ENCODE assay signal across 11 mouse cellular contexts in genomic region chr15:36901350-36901749, GRCm38 (mm10).
DNase-seq lines count a peak whose midpoint lies in the region; ATAC-seq lines count a peak whose summit lies in the region.
"Had no signal": no experiment of that assay in that cellular context is flagged by ENCODE, and none has a peak within 500 bp of the region (broad histone marks: within the 10 kb centered on the region; RNA-seq: fewer than 3 reads in every experiment).

No protein-coding gene starts in this region.

- ATAC-seq in heart, embryonic 11.5 days (replicated peaks; ENCODE audit: insufficient number of reproducible peaks, low FRiP score, low TSS enrichment): no peak
- ATAC-seq in embryonic facial prominence, embryonic 11.5 days (replicated peaks; ENCODE audit: insufficient number of reproducible peaks, low FRiP score, low TSS enrichment, low read depth): peak; percentile 29; the same call in 1 of the 2 replicates
- ATAC-seq in hindbrain, embryonic 16.5 days: peak; percentile 43
- peak; percentile 59 for ATAC-seq in midbrain, embryonic 16.5 days
- ATAC-seq: Patski had no signal

- H3K27ac ChIP-seq in heart, embryonic 11.5 days (ENCODE audit: low read depth, low read length): no peak overlapping the region
- no peak overlapping the region for H3K27ac ChIP-seq in embryonic facial prominence, embryonic 11.5 days (replicated peaks; ENCODE audit: low read depth, low read length)
- no peak overlapping the region; the same call in 1 of the 2 replicates for H3K27ac ChIP-seq in hindbrain, embryonic 16.5 days (ENCODE audit: low read depth, low read length)
- peak overlapping the region; percentile 77 for H3K27ac ChIP-seq in midbrain, embryonic 16.5 days (ENCODE audit: low read length)

- no peak overlapping the region for H3K4me3 ChIP-seq in heart, embryonic 11.5 days (ENCODE audit: low read depth, low read length)
- no peak overlapping the region for H3K4me3 ChIP-seq in embryonic facial prominence, embryonic 11.5 days (ENCODE audit: low read depth, low read length)
- no peak overlapping the region for H3K4me3 ChIP-seq in hindbrain, embryonic 16.5 days (ENCODE audit: low read length)
- no peak overlapping the region for H3K4me3 ChIP-seq in midbrain, embryonic 16.5 days (ENCODE audit: low read depth, low read length)

- no peaks in the 10 kb centered on the region for H3K9me3 ChIP-seq in heart, embryonic 11.5 days (replicated peaks; ENCODE audit: control insufficient read depth, low read length)
- no peaks in the 10 kb centered on the region for H3K9me3 ChIP-seq in embryonic facial prominence, embryonic 11.5 days (replicated peaks; ENCODE audit: control insufficient read depth, low read length)
- H3K9me3 ChIP-seq in hindbrain, embryonic 16.5 days (ENCODE audit: control insufficient read depth, low read length): no peaks in the 10 kb centered on the region
- H3K9me3 ChIP-seq in midbrain, embryonic 16.5 days (replicated peaks; ENCODE audit: control insufficient read depth, low read length, poor library complexity, severe bottlenecking): no peaks in the 10 kb centered on the region

- no peak for DNase-seq in heart, postnatal 25 days (ENCODE audit: low spot score)
- DNase-seq in embryonic facial prominence, embryonic 11.5 days (ENCODE audit: low spot score): no peak
- DNase-seq in right cerebral cortex, postnatal 36 days (ENCODE audit: low spot score in 2 of 2): no peak
- DNase-seq in thymus, postnatal 25 days: no peak
- no peak for DNase-seq in gastrocnemius, postnatal 25 days
- DNase-seq: gastrocnemius, postnatal 10 days; kidney, adult 9 months had no signal

- 57% methylated on average over 5 of the region's 5 CpGs for WGBS in heart, embryonic 11.5 days (ENCODE audit: insufficient replicate concordance)
- 57% methylated on average over 5 of the region's 5 CpGs for WGBS in embryonic facial prominence, embryonic 11.5 days
- WGBS in hindbrain, embryonic 16.5 days: 67% methylated on average over 5 of the region's 5 CpGs
- 58% methylated on average over 5 of the region's 5 CpGs for WGBS in midbrain, embryonic 16.5 days

- H3K27me3 ChIP-seq in heart, embryonic 11.5 days (ENCODE audit: control insufficient read depth, insufficient read depth, low read length): no peaks in the 10 kb centered on the region
- H3K27me3 ChIP-seq in embryonic facial prominence, embryonic 11.5 days (ENCODE audit: control insufficient read depth, insufficient read depth, low read length): no peaks in the 10 kb centered on the region
- no peaks in the 10 kb centered on the region for H3K27me3 ChIP-seq in hindbrain, embryonic 16.5 days (replicated peaks; ENCODE audit: control insufficient read depth, insufficient read depth, low read length)
- H3K27me3 ChIP-seq in midbrain, embryonic 16.5 days (ENCODE audit: control insufficient read depth, insufficient read depth, low read depth, low read length): no peaks in the 10 kb centered on the region
- H3K27me3 ChIP-seq: Patski had no signal

- intact Hi-C loops in heart, postnatal 25 days (cut with DNase I): no loop called here

- peaks cover 16% of the 10 kb centered on the region for H3K4me1 ChIP-seq in heart, embryonic 11.5 days (ENCODE audit: control insufficient read depth, insufficient read depth, low read length)
- H3K4me1 ChIP-seq in embryonic facial prominence, embryonic 11.5 days (ENCODE audit: control insufficient read depth, insufficient read depth, low read length): peaks cover 7% of the 10 kb centered on the region; the same call in 1 of the 2 replicates
- H3K4me1 ChIP-seq in hindbrain, embryonic 16.5 days (ENCODE audit: control insufficient read depth, insufficient read depth, low read depth, low read length): peaks cover 12% of the 10 kb centered on the region
- H3K4me1 ChIP-seq in midbrain, embryonic 16.5 days (ENCODE audit: control insufficient read depth, insufficient read depth, low read length): peaks cover 19% of the 10 kb centered on the region

- peak overlapping the region; percentile 47 for H3K4me2 ChIP-seq in heart, embryonic 11.5 days
- H3K4me2 ChIP-seq in embryonic facial prominence, embryonic 11.5 days (ENCODE audit: low read depth, low read length): no peak overlapping the region
- peak overlapping the region; percentile 25; the same call in 1 of the 2 replicates for H3K4me2 ChIP-seq in hindbrain, embryonic 16.5 days (ENCODE audit: low read length)
- H3K4me2 ChIP-seq in midbrain, embryonic 16.5 days (ENCODE audit: low read length): peak overlapping the region; percentile 42

- H3K9ac ChIP-seq in heart, embryonic 11.5 days (ENCODE audit: low read depth, low read length): no peak overlapping the region
- peak overlapping the region; percentile 7; the same call in 1 of the 2 replicates for H3K9ac ChIP-seq in embryonic facial prominence, embryonic 11.5 days (replicated peaks; ENCODE audit: low read length)
- H3K9ac ChIP-seq in hindbrain, embryonic 16.5 days (ENCODE audit: low read depth, low read length): peak overlapping the region; percentile 49
- H3K9ac ChIP-seq in midbrain, embryonic 16.5 days (ENCODE audit: low read depth, low read length): peak overlapping the region; percentile 44

- H3K36me3 ChIP-seq in heart, embryonic 11.5 days (ENCODE audit: control insufficient read depth, insufficient read depth, low read length): no peaks in the 10 kb centered on the region
- H3K36me3 ChIP-seq in embryonic facial prominence, embryonic 11.5 days (replicated peaks; ENCODE audit: control insufficient read depth, insufficient read depth, low read depth, low read length): no peaks in the 10 kb centered on the region
- no peaks in the 10 kb centered on the region for H3K36me3 ChIP-seq in hindbrain, embryonic 16.5 days (ENCODE audit: control insufficient read depth, insufficient read depth, low read length)
- no peaks in the 10 kb centered on the region for H3K36me3 ChIP-seq in midbrain, embryonic 16.5 days (ENCODE audit: control insufficient read depth, insufficient read depth, low read length)
